Mouse (Mus musculus) neural tube, embryonic 11.5 days (tissue): Measurements from ENCODE around the gene Adarb2. TPM values are rescaled to one million over a fixed set of nuclear protein-coding genes. Genes with fewer than 3 reads are reported as not detected.

Experiments used
- ATAC-seq: fragments of 200-750 bp; cut with Nextera tagmentation; 2 replicates; pipeline ENCODE4 v1.8.0; 2017; ENCODE audit warnings: moderate number of reproducible peaks, mild to moderate bottlenecking, moderate TSS enrichment, moderate library complexity; ENCODE audit not compliant: insufficient read depth, low FRiP score, low TSS enrichment
- DNase-seq: peaks from one replicate; pipeline ENCODE4 v3.0.0-alpha.2; 2015; ENCODE audit warnings: low spot score
- H3K27ac ChIP-seq: fragments of 300-500 bp; sonication (generic); 2 replicates; pipeline ENCODE4 v1.5.1; 2014; ENCODE audit warnings: low read depth, mild to moderate bottlenecking, low read length
- H3K27me3 ChIP-seq: fragments of 300-500 bp; sonication (generic); 2 replicates; pipeline ENCODE4 v1.6.1; 2014; ENCODE audit warnings: mild to moderate bottlenecking, low read length, mixed read lengths; ENCODE audit not compliant: control insufficient read depth, insufficient read depth
- H3K36me3 ChIP-seq: fragments of 300-500 bp; sonication (generic); 2 replicates; pipeline ENCODE4 v1.6.1; 2014; ENCODE audit warnings: mild to moderate bottlenecking, low read length, moderate library complexity, mixed read lengths; ENCODE audit not compliant: control insufficient read depth, insufficient read depth
- H3K4me1 ChIP-seq: fragments of 300-500 bp; sonication (generic); 2 replicates; pipeline ENCODE4 v1.6.1; 2014; ENCODE audit warnings: low read length, mixed read lengths; ENCODE audit not compliant: control insufficient read depth, insufficient read depth
- H3K4me2 ChIP-seq: fragments of 300-500 bp; sonication (generic); 2 replicates; pipeline ENCODE4 v1.6.1; 2014; ENCODE audit warnings: low read depth, mild to moderate bottlenecking, moderate library complexity
- H3K4me3 ChIP-seq: fragments of 300-500 bp; sonication (generic); 2 replicates; pipeline ENCODE4 v1.5.1; 2014; ENCODE audit warnings: low read depth, low read length
- H3K9ac ChIP-seq: fragments of 300-500 bp; sonication (generic); 2 replicates; pipeline ENCODE4 v1.6.1; 2014; ENCODE audit warnings: mild to moderate bottlenecking, low read length
- H3K9me3 ChIP-seq: fragments of 300-500 bp; sonication (generic); 2 replicates; pipeline ENCODE4 v1.6.1; 2016; ENCODE audit warnings: low read length; ENCODE audit not compliant: control insufficient read depth
- WGBS: fragments of 180-500 bp; shearing (Covaris S2); extraction: QIAGEN DNeasy Blood & Tissue Kit; methylation state at CpG from one replicate; pipeline ENCODE4 v1.1.7; 2014; 5-methylcytosine and 5-hydroxymethylcytosine counted together
- polyA plus RNA-seq: library from polyadenylated mRNA; unstranded; fragments of >200 nt; fragmentation: Nextera tagmentation; extraction: Ambion mirVana; gene quantifications from 2 replicates; pipeline ENCODE4 v1.2.1, GENCODE M21; 2014

The Adarb2 gene
- polyA plus RNA-seq, 1 experiment from 2014 or later = 5.0 TPM

GRCm38 (mm10) chr13:8493363-8493762 lies 290.7 kb downstream of the Adarb2 start:
- Histone ChIP-seq H3K9me3 (no peaks in the 10 kb centered on the region), H3K4me3 (no peak overlapping the region), H3K36me3 (no peaks in the 10 kb centered on the region), H3K4me2 (no peak overlapping the region), H3K9ac (no peak overlapping the region), H3K4me1 (no peaks in the 10 kb centered on the region), H3K27me3 (no peaks in the 10 kb centered on the region), H3K27ac (no peak overlapping the region)
- no peak for ATAC-seq
- no peak for DNase-seq
- 83% methylated on average over 5 of the region's 5 CpGs for WGBS

GRCm38 (mm10) chr13:8499551-8499950 lies 296.9 kb downstream of the Adarb2 start:
- no peaks in the 10 kb centered on the region for H3K9me3 ChIP-seq
- DNase-seq (no peak), ATAC-seq (peak; percentile 38; the same call in 1 of the 2 replicates)
- no peaks in the 10 kb centered on the region for H3K27me3 ChIP-seq
- H3K4me2 ChIP-seq = no peak overlapping the region
- WGBS = 70% methylated on average over 5 of the region's 5 CpGs
- H3K9ac ChIP-seq = no peak overlapping the region
- no peak overlapping the region for H3K27ac ChIP-seq
- H3K4me1 ChIP-seq = no peaks in the 10 kb centered on the region
- H3K36me3 ChIP-seq = no peaks in the 10 kb centered on the region
- no peak overlapping the region for H3K4me3 ChIP-seq

- DNase-seq = no peak
- Histone ChIP-seq H3K9me3 (no peaks in the 10 kb centered on the region), H3K4me3 (no peak overlapping the region), H3K27me3 (no peaks in the 10 kb centered on the region), H3K4me1 (no peaks in the 10 kb centered on the region), H3K4me2 (no peak overlapping the region), H3K9ac (no peak overlapping the region), H3K27ac (no peak overlapping the region), H3K36me3 (no peaks in the 10 kb centered on the region)
- WGBS = 76% methylated on average over 7 of the region's 7 CpGs
- no peak for ATAC-seq
Measured at GRCm38 (mm10) chr13:8511069-8511817, 308.6 kb downstream of the Adarb2 start.

DNA sequence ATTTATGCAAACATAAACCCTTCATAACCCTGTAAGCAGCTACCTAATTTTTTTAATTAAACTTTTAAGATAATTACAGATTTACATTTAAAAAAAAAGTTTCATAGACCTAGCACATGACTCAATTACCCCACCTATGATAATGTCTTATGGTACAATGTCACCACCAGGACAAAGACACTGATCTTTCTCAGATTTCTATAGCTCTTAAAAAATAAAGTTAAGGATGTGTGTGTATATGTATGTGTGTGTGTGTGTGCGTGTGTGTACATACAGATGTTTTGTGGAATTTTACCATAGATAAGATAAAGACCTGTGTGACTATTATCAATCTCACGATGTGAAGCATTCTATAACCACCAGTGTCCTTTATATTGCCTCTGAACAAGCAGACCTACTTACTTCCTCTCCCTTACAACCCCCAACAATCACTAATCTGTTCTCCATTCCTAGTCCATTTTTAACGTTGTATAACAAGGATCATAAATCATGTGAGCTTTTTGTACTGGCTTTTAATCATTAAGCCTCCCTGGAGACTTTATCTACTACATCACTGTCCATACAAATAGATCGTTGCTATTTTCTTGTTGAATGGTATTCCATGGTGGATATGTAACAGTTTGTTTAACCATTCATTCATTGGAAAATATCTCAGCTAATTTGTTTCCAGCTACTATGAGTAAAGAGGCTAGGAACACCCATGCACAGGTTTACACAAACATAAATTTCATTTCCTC lies 313.5 kb downstream of the Adarb2 start:
- no peak for DNase-seq
- Histone ChIP-seq H3K36me3 (no peaks in the 10 kb centered on the region), H3K27ac (no peak overlapping the region), H3K4me2 (no peak overlapping the region), H3K9me3 (no peaks in the 10 kb centered on the region), H3K4me1 (no peaks in the 10 kb centered on the region), H3K9ac (no peak overlapping the region), H3K4me3 (no peak overlapping the region), H3K27me3 (no peaks in the 10 kb centered on the region)
- ATAC-seq = no peak
- WGBS = 53% methylated on average over 4 of the region's 4 CpGs

DNA sequence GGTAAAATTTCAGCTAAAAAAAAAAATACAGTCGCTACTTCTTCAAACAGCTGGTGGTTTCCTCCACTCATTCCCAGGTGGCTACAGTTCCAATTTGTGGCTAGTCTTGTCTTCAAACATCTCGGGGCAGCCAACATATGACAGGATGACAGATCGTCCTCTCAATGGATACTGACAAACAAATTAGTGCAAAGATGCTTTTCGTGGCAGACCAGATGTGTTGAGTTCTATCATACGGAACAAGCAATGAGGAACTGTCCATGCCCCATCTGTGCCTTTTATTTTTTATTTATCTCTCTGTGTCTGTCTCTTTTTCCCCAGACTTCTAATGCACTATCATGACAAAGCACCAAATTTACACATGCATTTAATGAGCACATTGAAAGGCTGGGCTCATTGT lies 316.5 kb downstream of the Adarb2 start:
- 83% methylated on average over 5 of the region's 5 CpGs for WGBS
- H3K4me1 ChIP-seq = no peaks in the 10 kb centered on the region
- DNase-seq = no peak
- H3K4me2 ChIP-seq = no peak overlapping the region
- H3K4me3 ChIP-seq = no peak overlapping the region
- no peaks in the 10 kb centered on the region for H3K9me3 ChIP-seq
- H3K27me3 ChIP-seq = no peaks in the 10 kb centered on the region
- no peak for ATAC-seq
- no peak overlapping the region for H3K27ac ChIP-seq
- no peaks in the 10 kb centered on the region for H3K36me3 ChIP-seq
- no peak overlapping the region for H3K9ac ChIP-seq

DNA sequence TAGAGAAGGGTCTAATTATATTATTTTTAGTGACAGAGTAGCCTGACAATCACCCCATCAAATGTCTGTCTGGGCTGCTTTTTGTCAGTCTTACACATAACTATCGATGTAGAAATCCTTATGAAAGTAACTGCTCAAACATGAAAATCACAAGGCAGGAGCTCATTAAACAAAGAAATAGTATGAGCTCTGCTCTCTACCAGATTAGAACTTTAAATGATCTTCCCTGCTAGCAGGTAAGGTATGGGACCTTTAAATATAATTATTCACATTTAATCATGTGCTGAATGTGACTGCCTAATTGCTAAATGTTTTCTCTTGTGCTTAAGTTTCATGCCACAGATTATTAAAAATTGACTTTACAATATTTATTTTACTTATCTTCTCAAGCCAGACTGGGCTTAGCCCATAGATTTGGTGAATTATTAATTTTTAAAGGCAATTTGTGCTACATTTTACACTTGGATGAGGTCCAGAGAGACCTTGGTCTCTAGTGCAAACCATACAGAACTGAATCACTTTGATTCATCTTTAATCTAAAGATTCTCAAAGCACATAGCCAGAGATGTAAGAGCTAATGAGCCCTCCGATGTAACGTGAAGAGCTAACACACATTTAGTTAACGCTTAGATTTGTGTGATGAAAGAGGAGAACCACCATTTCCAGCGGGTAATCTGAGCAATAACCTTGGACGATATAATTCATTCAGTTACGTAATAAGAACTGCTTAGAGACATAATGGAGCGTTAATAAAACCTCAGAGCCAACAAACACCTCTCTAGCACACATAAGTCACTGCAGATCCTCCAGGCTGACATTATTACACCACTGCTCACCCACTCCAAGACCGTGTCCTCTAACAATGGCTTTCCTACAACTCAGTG lies 323.3 kb downstream of the Adarb2 start:
- H3K9ac ChIP-seq = no peak overlapping the region
- no peaks in the 10 kb centered on the region for H3K36me3 ChIP-seq
- WGBS = 71% methylated on average over 9 of the region's 9 CpGs
- DNase-seq (no peak), ATAC-seq (no peak)
- H3K4me1 ChIP-seq = no peaks in the 10 kb centered on the region
- H3K27me3 ChIP-seq = no peaks in the 10 kb centered on the region
- no peaks in the 10 kb centered on the region for H3K9me3 ChIP-seq
- H3K4me2 ChIP-seq = no peak overlapping the region
- H3K27ac ChIP-seq = no peak overlapping the region
- H3K4me3 ChIP-seq = no peak overlapping the region

DNA sequence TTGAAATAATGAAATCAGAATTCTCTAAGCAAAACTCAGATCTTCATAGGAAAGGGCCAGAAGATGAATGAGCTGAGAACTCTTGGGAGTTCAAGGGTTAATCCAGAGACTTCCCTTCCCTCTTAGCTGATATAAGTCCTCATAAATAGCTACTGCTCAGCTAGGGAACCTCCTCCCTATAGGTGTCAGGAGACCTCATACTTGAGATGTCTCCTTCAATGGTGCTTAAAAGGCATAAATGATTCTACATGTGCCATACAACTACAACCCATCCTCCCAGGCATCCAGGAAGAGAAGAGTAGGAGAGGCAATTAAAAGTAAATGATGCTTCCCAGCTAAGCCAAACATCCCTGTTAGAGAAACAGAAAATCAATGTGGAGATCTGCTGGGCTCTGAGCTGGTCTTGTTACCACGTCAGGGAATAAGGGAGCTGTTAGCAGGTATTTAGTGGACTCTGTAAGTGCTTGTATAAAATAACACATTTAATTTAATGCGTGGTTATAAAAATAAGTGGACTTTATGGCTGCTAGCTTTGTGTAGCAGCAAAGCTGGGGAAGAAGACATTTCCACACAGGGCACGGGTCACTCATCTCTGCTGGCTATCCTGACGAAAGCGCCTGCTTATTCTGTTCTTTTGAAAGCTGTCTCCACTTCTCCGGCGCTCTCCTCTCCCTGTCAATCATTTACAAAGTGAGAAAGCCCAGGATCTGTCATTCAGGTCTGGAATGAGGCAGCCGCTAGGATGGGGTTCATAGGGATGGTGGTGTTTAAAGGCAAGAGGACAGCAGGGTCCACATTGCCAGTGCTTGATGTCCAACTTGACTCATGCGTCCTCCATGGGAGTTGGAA lies 331.8 kb downstream of the Adarb2 start:
- ATAC-seq = no peak
- no peak overlapping the region for H3K4me3 ChIP-seq
- WGBS = 81% methylated on average over 9 of the region's 9 CpGs
- DNase-seq = no peak
- no peaks in the 10 kb centered on the region for H3K4me1 ChIP-seq
- H3K9ac ChIP-seq = no peak overlapping the region
- no peak overlapping the region for H3K4me2 ChIP-seq
- no peaks in the 10 kb centered on the region for H3K9me3 ChIP-seq
- H3K27ac ChIP-seq = no peak overlapping the region
- no peaks in the 10 kb centered on the region for H3K27me3 ChIP-seq
- H3K36me3 ChIP-seq = no peaks in the 10 kb centered on the region

GRCm38 (mm10) chr13:8538481-8538880 lies 335.8 kb downstream of the Adarb2 start:
- Histone ChIP-seq H3K4me1 (no peaks in the 10 kb centered on the region), H3K27ac (no peak overlapping the region), H3K36me3 (no peaks in the 10 kb centered on the region), H3K4me3 (no peak overlapping the region), H3K9ac (no peak overlapping the region), H3K9me3 (no peaks in the 10 kb centered on the region), H3K27me3 (no peaks in the 10 kb centered on the region), H3K4me2 (no peak overlapping the region)
- DNase-seq = no peak
- no peak for ATAC-seq
- WGBS = 87% methylated on average over 2 of the region's 2 CpGs
